ENCODE assay signal across 13 mouse cellular contexts in genomic region chr4:150117311-150117710, GRCm38 (mm10). TPM values are rescaled to one million over a fixed set of nuclear protein-coding genes. Genes with fewer than 3 reads are reported as not detected.
A peak's percentile ranks its signal among the peaks of the same experiment; 100 is the strongest.
DNase-seq lines count a peak whose midpoint lies in the region; ATAC-seq and TF ChIP-seq lines count a peak whose summit lies in the region.
"Had no signal": no experiment of that assay in that cellular context is flagged by ENCODE, and none has a peak within 500 bp of the region (broad histone marks: within the 10 kb centered on the region; RNA-seq: fewer than 3 reads in every experiment).

No protein-coding gene starts in this region.

- no peak overlapping the region for H3K4me3 ChIP-seq in left cerebral cortex, adult 2 months
- no peak overlapping the region for H3K4me3 ChIP-seq in macrophage (ENCODE audit: inconsistent target)
- H3K4me3 ChIP-seq: midbrain, embryonic 12.5 days had no signal

- WGBS in macrophage (ENCODE audit: missing documents) = 2% methylated on average over 5 of the region's 5 CpGs

- no peaks in the 10 kb centered on the region for H3K36me3 ChIP-seq in macrophage (ENCODE audit: inconsistent target)
- H3K36me3 ChIP-seq: midbrain, embryonic 12.5 days had no signal

- intact Hi-C loops in left cerebral cortex, adult 2 months (cut with DNase I) = no loop called here

- DNase-seq in frontal cortex, postnatal 14 days (ENCODE audit: low spot score in 2 of 2) = no peak
- no peak for DNase-seq in left cerebral cortex, adult 2 months (ENCODE audit: extremely low spot score in 1 of 2, low spot score in 2 of 2)
- no peak for DNase-seq in left cerebral cortex, adult 18-20 months (ENCODE audit: low spot score in 2 of 2)
- peak; percentile 42 for DNase-seq in CD4-positive helper T cell, adult 2 months (ENCODE audit: low read depth, low spot score)
- no peak for DNase-seq in cerebellum, adult 9-11 months
- DNase-seq in urinary bladder, adult 2 months (ENCODE audit: low spot score) = no peak
- DNase-seq: gastrocnemius, postnatal 36 days; kidney, adult 18-20 months had no signal

- H3K27ac ChIP-seq in left cerebral cortex, adult 2 months = no peak overlapping the region
- peak overlapping the region; percentile 52 for H3K27ac ChIP-seq in macrophage
- H3K27ac ChIP-seq: midbrain, embryonic 12.5 days had no signal

- ATAC-seq in frontal cortex, adult (ENCODE audit: low TSS enrichment) = peak; percentile 90

- H3K79me2 ChIP-seq in macrophage (ENCODE audit: inconsistent target) = no peaks in the 10 kb centered on the region

- TF ChIP-seq CTCF in left cerebral cortex, adult 2 months (IDR thresholded peaks at IDR 0.05) = peak; percentile 30

RNA-seq across cellular contexts. Expression of gene Slc2a5, which starts 1.8 kb away (rescaled TPM):
- total RNA-seq in left cerebral cortex, adult 2 months (2021) = 1 to 10 TPM; 4.5 to 4.7 TPM
- total RNA-seq in left cerebral cortex, adult 18-20 months (2021) = 1 to 10 TPM; 7.3 to 8.2 TPM
- 1 to 10 TPM in 2 of 26 experiments, under 1 TPM in 8, not detected in 16; 0.26 to 1.3 (median 0.80) TPM for total RNA-seq in macrophage (2018; cell fraction: chromatin; rRNA removed)
- total RNA-seq in macrophage (2018; cell fraction: cytosol; rRNA removed) = under 1 TPM in 18 of 26 experiments, not detected in 8; 0.04 to 0.61 (median 0.09) TPM
- 1 to 10 TPM in 3 of 26 experiments, under 1 TPM in 13, not detected in 10; 0.24 to 1.2 (median 0.50) TPM for total RNA-seq in macrophage (2018; cell fraction: nucleus; rRNA removed)
- 0.06 TPM in 1 of 3 replicates, not detected in the others for polyA plus RNA-seq in macrophage (2018)
- 0.18 and 0.28 TPM in 2 replicates for polyA plus RNA-seq in urinary bladder, adult 2 months (2012; rRNA removed)

RNA-seq across cellular contexts. Expression of gene Gpr157, which starts 30.1 kb away (rescaled TPM):
- 1 to 10 TPM; 1.5 TPM for total RNA-seq in left cerebral cortex, adult 2 months (2021)
- 1 to 10 TPM; 1.4 to 2.0 TPM for total RNA-seq in left cerebral cortex, adult 18-20 months (2021)
- 10 to 100 TPM in 12 of 26 experiments, 1 to 10 TPM in 14; 2.1 to 31.4 (median 9.7) TPM for total RNA-seq in macrophage (2018; cell fraction: chromatin; rRNA removed)
- 10 to 100 TPM in 24 of 26 experiments, 1 to 10 TPM in 2; 7.8 to 45.0 (median 25.9) TPM for total RNA-seq in macrophage (2018; cell fraction: cytosol; rRNA removed)
- 10 to 100 TPM in 23 of 26 experiments, 1 to 10 TPM in 3; 4.7 to 51.1 (median 21.1) TPM for total RNA-seq in macrophage (2018; cell fraction: nucleus; rRNA removed)
- 14.0 to 24.4 TPM (median 22.6 TPM) in 3 replicates for polyA plus RNA-seq in macrophage (2018)
- 1.7 and 2.0 TPM in 2 replicates for polyA plus RNA-seq in urinary bladder, adult 2 months (2012; rRNA removed)

RNA-seq across cellular contexts. Expression of gene Slc2a7, which starts 31.5 kb away (rescaled TPM):
- total RNA-seq in left cerebral cortex, adult 2 months (2021) = not detected
- total RNA-seq in left cerebral cortex, adult 18-20 months (2021) = not detected
- total RNA-seq in macrophage (2018; cell fraction: chromatin; rRNA removed) = not detected
- not detected for total RNA-seq in macrophage (2018; cell fraction: cytosol; rRNA removed)
- not detected for total RNA-seq in macrophage (2018; cell fraction: nucleus; rRNA removed)
- not detected in 3 replicates for polyA plus RNA-seq in macrophage (2018)
- not detected in 2 replicates for polyA plus RNA-seq in urinary bladder, adult 2 months (2012; rRNA removed)
- total RNA-seq: gastrocnemius, postnatal 36 days had no signal
- polyA plus RNA-seq: limb, embryonic 11.5 days; midbrain, embryonic 12.5 days; stomach, embryonic 14.5 days had no signal
